Mouse (Mus musculus) spleen, postnatal 10 days (tissue): ENCODE measurements around the gene Cux2.

Source experiments
- DNase-seq, 2 experiments: peaks; one replicate each; pipeline ENCODE4 v3.0.0; 2021 to 2022; ENCODE audit warnings: low spot score in 2 of 2

Cux2 gene

GRCm38 (mm10) chr5:121922942-121923826, 126.7 kb downstream of the Cux2 start:
- DNase-seq, result no peak

DNA sequence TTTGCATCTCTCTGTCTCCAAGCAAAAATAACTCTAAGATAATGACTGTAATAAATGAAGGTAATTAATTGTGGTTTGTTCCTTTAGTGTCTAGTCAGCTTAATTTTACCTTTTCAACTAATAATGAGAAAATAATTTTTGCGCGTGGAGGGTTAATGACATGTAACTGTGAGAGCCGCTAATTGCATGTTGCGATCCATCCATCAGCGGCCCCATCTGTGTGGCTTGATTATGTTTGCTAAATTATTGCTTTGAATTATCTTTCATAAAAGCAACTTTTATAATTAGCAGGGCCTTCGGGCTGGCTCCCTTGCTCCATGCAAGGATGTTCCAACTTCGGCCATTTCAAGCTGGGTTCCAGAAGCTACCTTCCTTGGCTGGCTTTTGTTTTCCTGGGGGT, 130.7 kb downstream of the Cux2 start:
- DNase-seq, result no peak

- DNase-seq, result no peak
These were observed 133.1 kb downstream of the Cux2 start for GRCm38 (mm10) chr5:121916813-121917212.

- DNase-seq, result no peak
These were observed 135.9 kb downstream of the Cux2 start for GRCm38 (mm10) chr5:121913999-121914398.

GRCm38 (mm10) chr5:121909226-121909985, 140.5 kb downstream of the Cux2 start:
- no peak for DNase-seq

- DNase-seq, result no peak
These were observed 144.2 kb downstream of the Cux2 start for GRCm38 (mm10) chr5:121905671-121906070.

- DNase-seq, result no peak
These were observed 145.1 kb downstream of the Cux2 start for GRCm38 (mm10) chr5:121904799-121905198.

- DNase-seq, result no peak
These were observed 146.8 kb downstream of the Cux2 start for GRCm38 (mm10) chr5:121902809-121903745.

GRCm38 (mm10) chr5:121895117-121895756, 154.7 kb downstream of the Cux2 start:
- no peak for DNase-seq

DNA sequence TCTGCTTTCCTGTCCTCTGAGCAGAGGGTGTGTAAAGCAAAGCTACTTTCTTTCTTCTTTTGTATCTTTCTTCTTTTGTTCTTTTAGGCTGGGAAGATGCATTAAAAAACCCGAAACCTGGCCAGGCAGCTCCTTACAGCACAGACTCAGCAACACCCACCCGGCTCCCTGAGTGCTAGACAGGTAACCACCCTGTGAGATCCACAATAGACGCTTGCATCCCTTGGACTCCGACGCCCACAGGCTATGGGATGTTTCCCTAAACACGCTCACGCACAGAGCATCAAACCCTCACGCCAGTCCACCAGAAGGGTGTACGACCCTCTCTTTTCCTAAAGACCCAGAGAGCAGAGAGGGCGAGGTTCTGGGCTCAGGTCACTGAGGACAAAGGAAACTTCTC, 155.3 kb downstream of the Cux2 start:
- no peak for DNase-seq

DNA sequence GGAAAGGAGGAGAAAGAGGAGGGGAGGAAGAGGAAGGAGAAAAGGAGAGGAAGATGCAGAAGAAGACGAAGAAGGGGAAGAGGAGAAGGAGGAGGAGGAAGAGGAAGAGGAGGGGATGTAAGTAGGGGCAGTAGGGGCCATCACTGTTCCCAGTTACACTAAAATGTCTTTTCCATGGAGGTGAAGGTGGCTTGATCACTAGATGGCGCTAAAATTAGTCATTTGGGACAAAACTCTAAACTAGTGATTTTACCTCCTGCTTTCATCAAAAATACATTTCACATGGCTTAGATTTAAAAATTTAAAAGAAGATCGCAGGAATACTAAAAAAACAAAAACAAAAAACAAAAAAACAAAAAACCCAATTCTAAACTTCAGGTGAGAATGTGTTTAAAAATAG, 156.3 kb downstream of the Cux2 start:
- no peak for DNase-seq

GRCm38 (mm10) chr5:121892281-121892680, 157.6 kb downstream of the Cux2 start:
- no peak for DNase-seq

- DNase-seq, result no peak
These were observed 159.0 kb downstream of the Cux2 start for GRCm38 (mm10) chr5:121890925-121891324.

- no peak for DNase-seq
These were observed 160.0 kb downstream of the Cux2 start for GRCm38 (mm10) chr5:121889819-121890362.

GRCm38 (mm10) chr5:121889375-121889774, 160.5 kb downstream of the Cux2 start:
- DNase-seq, result no peak

GRCm38 (mm10) chr5:121883356-121883755, 166.5 kb downstream of the Cux2 start:
- no peak for DNase-seq

DNA sequence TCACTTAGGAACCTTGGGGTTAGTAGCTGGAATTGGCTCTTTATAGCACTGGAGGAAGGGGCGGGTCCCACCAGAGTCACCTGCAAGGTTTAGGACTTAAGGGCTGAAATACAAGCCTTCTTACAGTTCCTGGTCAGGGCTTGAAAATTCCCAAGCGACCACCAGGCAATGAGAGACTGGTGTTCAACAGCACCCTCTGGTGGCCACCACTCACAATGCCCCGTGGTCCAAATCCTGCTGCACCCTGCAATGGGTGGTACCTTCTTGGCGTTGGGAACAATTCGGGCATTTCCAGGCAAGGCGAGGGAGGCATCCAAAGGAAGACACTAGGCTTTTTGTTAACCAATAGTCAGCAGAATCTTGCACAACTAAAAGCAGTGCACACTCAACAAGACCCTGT, 170.7 kb downstream of the Cux2 start:
- DNase-seq, result peak; percentile 42 to 65

DNA sequence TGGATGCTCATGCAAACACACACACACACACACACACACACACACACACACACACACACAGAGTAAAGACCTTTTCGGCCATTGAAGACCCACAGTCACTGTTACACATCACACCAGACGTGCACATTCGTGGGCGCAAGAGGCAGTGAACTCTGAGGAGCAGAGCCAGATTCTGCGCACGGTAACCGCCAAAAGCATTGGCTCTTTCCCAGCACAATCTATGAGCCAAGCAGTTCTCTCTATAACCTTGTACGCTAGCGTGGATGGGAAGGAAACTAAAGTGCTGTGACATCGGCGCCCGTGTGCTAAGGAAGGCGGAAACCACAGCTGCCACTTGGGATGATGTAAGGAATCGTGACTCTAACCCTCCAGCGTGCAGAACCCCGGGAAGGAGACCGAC, 171.2 kb downstream of the Cux2 start:
- DNase-seq, result no peak

DNA sequence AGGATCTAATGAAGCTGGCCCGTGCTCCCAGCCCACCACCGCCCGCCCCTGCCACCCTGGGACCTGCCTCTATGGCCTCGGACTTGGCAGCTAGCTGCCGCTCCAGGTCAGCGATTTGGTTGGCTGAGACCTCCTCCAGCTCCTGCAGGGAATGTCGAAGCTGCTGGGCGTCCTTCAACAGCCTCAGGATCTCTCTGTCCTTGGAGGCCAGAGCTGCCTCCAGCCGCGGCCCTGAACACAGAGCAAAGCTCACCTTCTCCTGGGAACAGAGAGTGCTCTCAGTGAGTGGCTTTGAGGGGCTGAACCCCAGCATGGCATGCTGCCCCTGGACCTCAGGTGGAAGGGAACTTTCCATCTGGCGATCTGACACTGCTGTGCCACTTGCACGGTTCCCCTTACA, 173.0 kb downstream of the Cux2 start:
- DNase-seq, result no peak

DNA sequence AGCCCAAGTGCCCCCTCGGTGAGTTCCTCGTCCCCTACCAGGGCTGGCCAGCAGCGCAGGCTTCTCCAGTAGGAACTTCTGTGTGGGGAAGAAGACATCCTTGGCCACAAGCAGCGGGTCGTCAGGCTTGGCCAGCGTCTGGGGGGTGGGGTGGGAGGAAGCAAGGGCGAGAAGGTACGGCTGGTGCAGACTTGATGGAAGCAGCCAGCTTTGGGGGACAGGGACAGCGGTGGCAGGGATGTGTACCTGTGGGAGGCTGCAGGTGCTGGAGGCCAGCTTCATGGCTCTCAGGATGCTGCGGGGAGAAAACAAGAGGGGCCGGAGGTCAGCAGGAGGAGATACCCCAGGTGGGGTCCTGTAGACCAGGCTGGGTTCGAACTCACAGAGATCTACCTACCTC, 174.9 kb downstream of the Cux2 start:
- no peak for DNase-seq

DNA sequence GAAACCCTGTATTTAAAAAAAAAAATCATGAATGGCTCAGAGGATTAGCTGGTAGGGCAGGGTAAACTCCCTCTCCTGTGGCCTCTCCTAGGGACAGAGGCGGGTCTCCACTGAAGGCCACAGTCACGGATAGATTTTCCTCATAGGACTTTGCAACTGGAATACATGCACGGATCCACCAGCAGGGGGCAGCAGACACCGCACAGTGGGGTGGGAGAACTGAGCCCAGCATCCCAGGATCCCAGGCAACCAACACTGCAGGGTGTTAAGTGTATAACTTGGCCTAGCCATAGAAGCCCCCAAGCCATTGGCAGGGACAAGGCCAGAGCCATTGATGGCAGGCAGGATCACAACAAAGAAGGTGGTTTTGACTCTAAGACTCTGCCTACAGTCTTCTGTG, 177.7 kb downstream of the Cux2 start:
- DNase-seq, result peak; percentile 41 to 79
